Mouse (Mus musculus): Measurements from ENCODE around the gene Gm20816.
"Not testable (repeated sequence)": the region's sequence is repeated elsewhere in the genome, so short reads cannot be mapped to it uniquely, and the experiment has no call there.

Gm20816 gene

DNA sequence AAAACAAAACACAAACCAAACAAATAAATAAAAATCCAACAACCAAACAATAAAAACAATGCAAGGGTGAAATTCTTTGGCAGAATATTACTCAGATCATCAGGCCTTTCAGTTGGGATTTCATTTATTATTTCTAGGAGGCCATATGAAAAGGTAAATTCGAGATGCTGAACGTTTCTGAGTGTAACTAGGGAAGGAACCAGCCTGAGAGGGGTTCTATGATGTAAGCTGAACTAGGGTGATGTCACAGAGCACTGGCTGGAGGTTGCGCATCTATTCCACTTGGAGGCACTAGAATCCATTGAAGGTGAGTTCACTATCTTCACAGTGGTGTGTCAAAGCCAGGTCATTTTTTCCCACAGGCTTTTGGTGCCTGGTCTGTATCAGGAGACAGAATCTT, at the start of gene Gm20816:
Gene Gm20816, plus strand, starts transcription at position 301 of the 400 bp plus-strand sequence.
- DNase-seq (ENCODE audit: low read depth, low spot score) = not testable (repeated sequence)
